Mouse (Mus musculus): ENCODE data around the gene Cds2.
"Not testable (repeated sequence)": the region's sequence is repeated elsewhere in the genome, so short reads cannot be mapped to it uniquely, and the experiment has no call there.

Cds2 gene

DNA sequence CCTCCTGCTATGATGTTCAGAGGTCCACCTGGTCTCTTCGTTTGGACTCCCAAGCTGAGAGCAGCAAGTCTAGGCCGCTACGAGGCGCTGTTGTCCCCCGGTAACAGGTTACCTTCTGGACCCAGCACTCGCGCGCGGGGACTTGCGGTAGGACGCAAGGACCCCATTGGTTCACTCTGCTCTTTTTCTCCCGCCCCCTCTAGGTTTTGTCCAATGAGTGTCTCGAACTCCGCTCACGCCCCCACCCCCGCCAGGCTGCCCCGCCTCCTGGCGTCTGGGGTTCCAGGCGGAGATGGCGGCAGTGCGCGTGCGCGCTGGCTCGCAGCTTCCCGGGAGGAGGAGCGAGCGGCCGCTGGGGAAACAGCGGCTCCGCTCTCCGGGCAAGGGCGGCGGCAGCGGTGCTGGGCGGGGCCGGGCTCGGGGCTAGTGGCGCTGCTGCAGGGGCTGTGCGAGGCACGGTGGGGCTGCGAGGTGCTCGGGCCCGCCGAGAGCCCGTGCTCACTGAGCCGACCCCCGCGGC lies at the start of gene Cds2:
Gene Cds2, plus strand, starts transcription at position 270 of the 520 bp plus-strand sequence.
- peak; percentile 99 for DNase-seq (ENCODE audit: low read depth, low spot score)

DNA sequence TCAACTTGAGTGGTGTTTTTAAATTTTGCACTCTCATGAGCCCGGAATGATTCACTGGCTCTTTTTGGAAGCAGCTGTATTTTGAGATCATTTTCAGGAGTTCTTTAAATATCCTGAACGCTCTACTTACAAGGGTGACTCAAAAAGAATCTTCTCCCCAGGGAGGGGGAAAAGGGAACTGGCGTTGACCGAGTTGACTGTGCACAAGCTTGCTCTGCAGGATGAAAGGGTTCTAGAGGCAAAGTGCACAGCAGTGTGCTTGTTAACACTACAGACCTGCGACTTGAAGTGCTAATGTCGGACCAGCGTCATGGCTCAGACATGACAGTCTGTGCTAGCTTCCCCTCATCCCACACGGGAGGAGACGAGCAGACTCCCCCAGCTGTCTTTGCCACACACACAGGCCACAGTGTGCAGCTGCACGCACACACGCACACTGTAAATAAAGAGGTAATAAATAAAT lies 41.3 kb upstream of the Cds2 start:
- DNase-seq (ENCODE audit: low read depth, low spot score), result no peak

DNA sequence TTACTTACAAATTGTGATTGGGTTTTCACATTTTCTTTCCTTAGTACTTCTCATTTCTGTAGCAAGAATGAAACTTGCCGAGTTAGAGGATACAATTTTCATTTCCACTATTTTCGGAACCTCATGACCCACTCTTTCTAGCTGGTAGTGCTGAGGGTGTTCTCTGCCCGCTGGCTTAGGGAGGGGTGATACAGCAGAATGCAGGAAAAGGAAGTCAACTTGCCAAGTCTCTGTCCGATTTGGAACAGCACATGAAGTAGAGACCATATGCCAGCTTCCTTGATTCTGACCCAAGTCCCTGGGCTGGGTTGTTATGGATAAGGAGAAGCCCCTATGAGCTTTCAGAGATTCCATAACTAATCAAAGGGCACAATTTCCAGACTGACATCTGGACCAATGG lies 38.6 kb upstream of the Cds2 start:
- DNase-seq (ENCODE audit: low read depth, low spot score), result no peak

DNA sequence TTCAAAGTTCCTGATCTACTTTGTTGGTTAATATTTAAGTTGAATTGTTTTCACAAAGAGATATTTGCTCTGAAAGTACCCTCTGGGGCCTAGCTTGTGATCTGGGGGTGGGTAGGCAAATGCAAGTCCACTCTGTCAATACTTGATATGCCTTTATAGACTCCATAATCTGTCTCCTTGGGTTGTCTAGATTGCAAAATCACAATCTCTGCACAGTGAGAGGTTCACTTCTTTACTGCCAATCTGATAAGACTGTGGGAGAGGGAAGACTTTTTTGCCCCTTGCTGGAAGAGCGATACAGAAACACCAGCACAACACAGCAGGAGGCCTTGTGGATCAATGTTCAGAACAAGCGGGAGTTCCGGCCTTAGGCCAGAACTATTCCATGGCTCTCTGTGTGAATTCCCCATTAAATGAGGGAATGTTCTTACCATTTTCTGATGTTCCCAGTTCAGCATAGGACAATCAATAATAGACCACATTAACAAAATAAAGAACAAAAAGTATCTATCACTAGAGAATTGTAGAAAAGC lies 30.5 kb upstream of the Cds2 start:
- peak; percentile 66 for DNase-seq (ENCODE audit: low read depth, low spot score)

DNA sequence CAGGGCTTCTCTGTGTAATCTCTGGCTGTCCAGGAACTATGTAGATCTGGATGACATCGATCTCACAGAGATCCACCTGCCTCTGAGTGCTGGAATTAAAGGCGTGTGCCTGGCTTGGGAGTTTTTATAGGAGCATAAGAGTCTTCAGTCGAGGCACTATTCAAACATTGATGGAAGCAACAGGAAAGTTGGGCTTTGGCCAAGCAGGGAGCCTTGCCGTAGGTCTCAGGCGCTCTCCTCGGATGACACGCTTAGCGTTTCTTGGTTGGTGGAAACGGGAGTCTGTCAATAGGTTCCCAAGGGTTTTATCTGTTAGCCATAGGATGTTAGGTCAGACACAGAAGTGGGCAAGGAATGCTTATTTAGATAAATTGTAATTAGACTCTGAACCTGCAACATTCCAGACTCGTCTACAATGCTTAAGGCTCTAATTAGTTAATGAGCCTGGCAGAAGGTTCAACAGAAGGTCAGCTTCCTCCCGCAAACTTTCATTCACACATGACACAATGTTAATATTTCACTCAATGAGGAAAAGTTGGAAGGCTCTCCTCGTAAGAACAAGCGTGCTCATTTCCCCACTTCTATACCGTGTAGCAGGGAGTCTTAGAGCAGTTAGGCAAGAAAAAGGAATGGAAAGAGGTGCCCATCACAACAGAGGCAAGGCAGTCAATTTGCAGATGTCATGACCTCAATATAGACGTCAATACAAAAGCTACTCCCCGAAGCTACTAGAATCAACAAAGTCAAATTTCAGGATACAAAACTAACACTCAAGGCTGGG lies 28.8 kb upstream of the Cds2 start:
- DNase-seq (ENCODE audit: low read depth, low spot score), result no peak

DNA sequence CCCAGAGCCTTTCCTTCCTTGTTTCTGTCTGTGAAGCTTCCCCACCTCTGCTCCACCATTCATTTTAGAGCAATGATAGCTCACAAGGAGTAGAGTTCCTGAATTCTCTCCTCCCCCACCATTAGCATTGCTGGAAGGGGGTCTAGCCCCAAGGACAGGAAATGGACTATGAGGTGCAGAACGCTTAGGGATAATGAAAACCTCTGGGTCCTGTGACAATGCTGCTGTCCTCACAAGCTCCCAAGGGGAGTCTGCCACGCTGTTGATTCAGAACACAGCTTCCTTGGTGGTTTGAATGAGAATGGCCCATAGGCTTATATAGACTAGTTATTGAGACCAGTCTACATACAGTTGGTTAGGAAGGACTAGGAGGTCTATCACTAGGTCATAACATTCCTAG lies 27.7 kb upstream of the Cds2 start:
- DNase-seq (ENCODE audit: low read depth, low spot score), result peak; percentile 57

DNA sequence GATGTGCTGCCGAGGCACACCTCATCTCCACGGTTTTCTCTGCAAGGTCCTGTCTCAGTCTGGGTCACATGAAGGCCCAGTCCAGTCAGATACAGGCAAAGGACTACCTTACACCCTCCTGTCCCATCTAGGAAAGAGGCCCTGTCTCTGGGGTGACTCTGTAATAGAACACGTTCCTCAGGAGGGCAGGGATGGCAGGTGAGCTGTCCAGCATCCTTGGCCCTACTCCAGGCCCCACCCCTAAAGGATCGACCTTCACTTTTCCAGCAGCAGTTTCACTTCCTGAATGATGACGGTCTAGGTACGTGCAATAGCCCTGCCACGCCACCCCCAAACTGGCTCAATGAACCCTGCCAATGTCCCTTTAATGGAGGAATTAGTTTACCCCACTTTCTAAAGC lies 27.0 kb upstream of the Cds2 start:
- no peak for DNase-seq (ENCODE audit: low read depth, low spot score)

DNA sequence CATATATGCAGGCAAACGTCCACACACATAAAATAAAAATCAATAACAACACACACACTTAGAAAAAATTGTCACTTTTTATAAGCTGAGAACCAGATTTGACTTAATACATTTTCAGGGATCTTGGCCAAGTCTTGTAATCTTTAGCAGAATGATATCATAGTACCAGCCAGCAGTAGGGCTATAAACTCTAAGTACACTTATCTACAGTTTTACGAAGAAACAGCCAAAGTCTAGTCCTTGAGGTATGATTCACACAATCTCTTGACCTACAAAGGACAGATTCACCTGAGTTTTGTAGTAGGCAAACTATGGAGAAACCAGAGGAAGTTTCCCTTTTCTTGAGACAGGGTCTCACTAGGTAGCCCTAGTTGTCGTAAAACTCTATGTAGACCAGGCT lies 23.5 kb upstream of the Cds2 start:
- not testable (repeated sequence) for DNase-seq (ENCODE audit: low read depth, low spot score)

DNA sequence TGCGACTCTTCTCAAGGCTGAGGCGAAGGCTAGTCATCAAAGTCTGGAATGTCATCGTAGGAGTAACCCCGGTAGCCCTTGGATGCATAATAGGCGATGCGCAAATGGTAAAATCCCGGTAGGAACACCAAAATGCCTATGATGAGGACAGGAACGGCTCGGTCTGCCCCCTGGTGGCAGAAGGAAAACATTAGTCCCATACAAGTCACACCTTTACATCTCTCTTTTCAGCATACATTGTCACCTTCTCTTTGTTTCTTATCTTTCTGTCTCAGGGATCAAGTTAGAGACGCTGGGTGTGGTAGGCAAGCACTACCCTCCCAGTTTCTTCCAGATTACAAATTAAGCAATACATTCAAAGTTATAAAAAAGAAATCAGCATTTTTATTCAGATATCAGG lies 22.5 kb upstream of the Cds2 start:
- DNase-seq (ENCODE audit: low read depth, low spot score), result peak; percentile 82

DNA sequence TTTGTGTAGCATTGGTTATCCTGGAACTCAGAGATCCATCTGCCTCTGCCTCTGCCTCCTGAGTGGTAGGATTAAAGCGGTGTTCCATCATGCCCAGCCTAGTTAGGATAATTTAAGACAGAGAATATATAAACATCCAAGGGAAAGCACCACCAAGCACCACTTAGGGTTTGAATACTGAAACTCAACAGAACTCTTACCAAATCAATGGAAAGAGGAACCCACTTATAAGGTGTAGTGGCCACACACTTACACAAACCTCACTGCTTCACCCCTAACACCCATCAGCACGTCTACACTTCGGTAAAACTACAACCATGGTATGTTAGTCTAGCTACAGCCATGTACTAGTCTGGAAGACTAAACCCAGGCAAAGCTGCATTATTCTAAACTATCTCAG lies 19.6 kb upstream of the Cds2 start:
- no peak for DNase-seq (ENCODE audit: low read depth, low spot score)

DNA sequence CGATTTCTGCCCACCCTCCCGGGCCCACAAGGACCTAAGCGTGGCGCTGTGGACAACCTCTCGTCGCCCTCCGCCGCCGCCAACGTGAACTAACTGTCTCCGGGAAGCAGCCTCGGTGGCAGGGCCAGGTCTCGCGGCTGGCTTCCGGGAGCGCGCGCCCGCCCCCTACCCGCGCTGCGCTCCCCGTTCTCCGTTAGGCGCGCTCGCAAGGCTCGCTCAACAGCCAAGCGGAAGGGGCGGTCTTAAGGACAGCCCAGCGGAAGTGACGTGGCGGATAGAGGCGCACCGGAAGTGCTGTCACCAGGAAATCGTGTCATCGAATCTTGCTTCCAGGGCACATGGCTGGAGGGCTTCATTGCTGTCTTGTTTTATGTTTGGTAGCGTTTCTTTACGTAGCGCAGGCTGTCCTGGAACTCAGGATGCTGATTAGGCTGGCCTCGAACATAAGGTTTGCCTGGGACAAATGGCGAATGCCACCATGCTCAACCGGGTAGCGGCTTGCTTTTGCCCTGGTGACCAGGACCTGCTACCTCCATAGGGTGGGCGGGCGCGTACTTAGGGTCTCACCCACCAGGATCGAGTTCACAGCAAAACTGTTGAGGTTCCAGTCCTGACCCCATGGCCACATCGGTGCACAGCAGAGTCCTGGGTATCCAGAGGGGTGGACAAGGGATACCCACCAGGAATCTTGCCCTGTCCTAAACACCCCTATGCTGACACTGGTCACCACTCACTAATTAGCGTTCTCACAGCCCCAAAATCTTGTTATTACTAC lies 15.2 kb upstream of the Cds2 start, which contains the start of gene Tmem230:
Gene Tmem230, minus strand, starts transcription at position 269 of the 775 bp plus-strand sequence.
- DNase-seq (ENCODE audit: low read depth, low spot score), result peak; percentile 97

DNA sequence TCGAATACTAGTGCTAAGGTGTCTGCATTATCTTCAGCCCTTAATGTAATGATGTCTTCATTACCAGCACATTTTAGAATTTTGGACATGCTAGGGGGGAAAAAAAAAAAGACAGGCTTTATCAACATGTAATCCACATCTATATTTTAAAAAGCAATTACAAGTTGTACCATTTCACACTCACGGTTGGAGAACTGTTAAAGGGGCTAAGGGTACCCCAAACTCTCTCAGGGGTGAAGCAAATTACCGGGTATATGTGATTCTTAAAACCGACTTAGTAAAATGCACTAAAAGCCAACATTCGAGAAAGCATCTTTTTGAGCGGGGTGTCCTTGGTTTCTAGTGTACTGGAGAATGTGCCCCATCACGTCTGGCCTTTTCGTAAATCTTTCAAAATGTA lies 11.0 kb upstream of the Cds2 start:
- no peak for DNase-seq (ENCODE audit: low read depth, low spot score)

DNA sequence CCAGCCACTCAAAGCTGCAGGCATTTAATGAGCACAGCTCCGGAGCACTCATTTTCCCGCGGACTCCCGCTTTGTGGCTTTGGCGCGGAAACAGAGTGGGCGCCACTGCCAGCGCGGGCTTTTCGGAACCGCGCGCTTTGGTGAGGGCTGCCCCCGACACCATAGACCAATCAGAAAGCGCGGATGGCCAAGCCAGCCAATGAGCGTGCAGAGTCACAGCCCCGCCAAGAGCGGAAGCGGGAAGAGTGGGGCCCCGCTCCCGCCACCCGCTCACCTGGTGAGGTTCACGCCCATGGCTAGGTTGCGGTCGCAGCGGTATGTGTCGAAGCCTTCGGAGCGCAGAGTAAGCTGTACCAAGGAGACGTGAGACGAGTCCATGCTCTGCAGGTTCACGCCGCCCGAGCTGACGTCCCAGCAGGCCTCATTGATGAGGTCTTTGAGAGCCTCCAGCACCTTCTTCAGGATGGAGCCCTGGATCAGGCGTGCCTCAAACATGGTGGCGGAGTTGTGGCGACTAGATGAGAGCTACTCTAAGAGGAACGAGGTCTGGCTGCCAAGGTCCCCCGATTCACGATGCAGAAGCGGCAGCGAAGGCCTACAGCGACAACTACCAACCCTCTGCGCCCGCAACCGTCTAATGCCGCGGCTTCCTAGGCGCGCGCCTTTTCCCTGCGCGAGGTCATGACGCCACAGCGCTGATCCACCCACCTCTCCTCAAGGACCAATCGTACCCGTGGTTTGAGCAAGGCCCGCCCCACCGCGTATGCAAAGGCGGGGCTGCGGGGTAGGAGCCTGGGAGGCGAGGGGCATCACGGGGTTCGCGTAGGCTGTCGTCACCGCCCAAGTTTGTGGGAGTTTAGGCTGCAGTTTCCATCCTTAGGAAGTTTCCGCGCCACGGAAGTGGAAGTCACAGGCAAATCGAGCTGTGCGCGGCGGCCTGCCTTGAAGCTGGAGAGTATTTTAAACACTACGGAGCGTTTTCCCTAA lies 10.1 kb upstream of the Cds2 start, which contains the start of gene Pcna:
Gene Pcna, minus strand, starts transcription at position 773 of the 987 bp plus-strand sequence.
- DNase-seq (ENCODE audit: low read depth, low spot score), result peak; percentile 99

DNA sequence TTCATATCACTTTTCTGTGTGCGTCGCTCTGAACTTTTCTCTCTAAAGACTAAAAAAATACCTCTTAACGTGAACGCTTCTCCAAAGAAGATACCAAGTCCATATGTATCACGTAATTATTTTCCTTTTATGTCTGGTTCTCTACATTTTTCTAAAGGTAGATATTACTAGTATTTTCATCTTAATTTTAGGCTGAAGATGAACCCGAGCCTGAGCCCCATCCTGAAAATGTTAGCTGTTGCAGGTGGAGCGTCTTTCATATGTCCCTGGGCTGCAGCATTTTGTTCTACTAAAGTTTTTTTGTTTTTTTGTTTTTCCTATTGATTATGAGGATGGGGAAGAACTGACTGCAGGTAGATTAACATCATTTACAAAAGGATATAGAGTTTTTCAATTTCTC lies 9.3 kb upstream of the Cds2 start:
- DNase-seq (ENCODE audit: low read depth, low spot score), result no peak

DNA sequence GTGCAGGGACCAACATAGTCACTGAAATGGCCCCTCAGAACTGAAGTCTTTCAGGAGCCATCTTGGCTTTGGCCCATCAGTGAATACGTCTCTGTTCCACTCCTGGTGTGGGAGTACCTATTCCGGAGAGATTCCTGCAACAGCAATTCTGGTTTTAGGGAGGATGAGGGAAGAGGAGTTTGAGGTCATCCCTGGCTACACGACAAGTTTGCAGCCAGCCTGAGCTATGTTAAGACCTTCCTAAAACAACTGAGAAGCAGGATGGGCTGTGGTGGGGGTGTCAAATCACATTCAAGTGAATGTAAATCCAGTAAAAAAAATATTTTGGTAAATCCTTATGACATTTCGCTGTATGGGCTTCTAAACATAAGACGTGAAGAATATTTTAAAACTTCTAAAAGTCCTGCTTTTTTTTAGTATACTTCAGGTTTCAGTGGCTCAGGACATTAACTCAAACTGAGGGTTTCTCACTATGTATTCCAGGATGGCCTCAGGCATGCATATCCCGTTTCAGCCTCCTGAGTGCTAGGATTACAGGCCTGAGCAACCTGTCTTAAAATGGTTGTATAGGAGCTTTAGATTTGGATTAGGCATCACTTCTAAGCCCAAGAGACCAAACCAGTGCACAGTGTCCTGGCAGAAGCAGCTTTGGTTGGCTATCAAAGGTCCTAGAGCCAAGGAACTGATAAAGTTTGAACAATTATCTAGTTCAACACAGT lies 5.4 kb upstream of the Cds2 start:
- DNase-seq (ENCODE audit: low read depth, low spot score), result no peak

DNA sequence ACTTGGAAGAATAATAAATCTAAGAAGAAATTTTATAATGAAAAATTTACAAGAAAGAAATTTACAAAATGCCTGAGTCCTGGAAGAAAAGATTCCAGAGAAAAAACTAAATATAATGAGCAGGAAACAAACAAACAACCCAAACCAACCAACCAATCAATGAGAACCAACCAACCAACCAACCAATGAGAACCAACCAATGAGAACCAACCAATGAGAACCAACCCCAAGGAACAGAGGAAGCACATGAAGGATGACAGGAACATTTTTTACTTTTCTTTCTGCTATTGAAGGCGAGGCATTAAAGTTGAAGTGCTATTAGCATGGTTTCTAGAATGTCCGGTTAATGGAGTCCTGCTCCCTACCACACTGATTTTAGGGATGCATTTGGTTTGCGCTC lies 2.3 kb upstream of the Cds2 start:
- no peak for DNase-seq (ENCODE audit: low read depth, low spot score)

DNA sequence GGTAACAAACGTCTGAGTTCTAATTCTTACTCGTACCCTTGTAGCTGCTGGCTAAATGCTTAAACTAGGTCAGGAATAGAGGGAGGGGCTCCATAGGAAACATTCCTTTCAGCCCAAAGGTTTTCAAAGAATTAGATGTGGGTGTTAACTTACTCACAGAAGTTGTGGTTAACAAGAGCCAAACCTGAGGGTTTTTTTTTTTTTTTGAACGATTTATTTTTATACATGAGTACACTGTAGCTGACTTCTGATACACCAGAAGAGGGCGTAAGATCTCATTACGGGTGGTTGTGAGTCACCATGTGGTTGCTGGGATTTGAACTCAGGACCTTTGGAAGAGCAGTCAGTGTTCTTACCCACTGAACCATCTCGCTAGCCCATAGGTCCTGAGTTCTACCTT lies 773 bp upstream of the Cds2 start:
- no peak for DNase-seq (ENCODE audit: low read depth, low spot score)

DNA sequence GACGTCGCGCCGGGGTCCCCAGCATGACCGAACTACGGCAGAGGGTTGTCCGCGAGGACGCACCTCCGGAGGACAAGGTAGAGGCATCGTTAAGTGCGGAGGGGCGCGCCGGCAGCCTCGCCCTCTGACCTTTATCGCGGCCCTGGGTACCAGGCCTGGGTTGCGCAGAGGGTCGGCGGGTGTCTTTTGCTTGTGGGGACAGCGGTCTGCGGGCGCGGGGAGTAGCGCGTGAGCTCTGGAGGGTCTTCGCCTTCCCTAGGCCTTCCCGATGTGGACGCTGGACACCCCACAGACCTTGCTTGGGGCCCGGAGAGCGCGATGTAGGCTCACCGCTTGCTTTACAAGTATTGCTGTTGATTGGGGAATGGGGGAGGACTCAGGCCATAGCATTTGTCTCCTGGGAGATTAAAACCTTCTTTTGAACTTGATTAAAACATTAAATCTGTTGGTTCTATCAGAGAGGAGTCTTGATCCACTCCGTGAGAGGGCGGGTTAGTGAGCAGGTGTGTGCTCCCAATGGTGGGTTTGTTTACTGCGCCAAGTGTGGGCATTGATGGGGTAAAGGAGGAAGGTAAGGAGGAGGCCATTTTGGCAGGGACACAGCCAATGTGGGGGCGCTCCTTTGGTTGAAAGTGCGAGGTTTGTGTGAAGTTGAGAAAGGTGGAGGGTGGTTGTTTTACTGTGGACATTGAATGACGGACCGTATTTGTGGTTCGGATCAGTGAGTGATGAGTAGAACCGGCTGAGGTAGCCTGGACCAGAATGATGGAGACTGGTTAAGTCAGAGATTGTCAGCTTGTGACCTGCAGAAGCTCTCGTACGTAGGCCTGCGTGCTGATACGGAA lies 695 bp downstream of the Cds2 start:
- no peak for DNase-seq (ENCODE audit: low read depth, low spot score)

DNA sequence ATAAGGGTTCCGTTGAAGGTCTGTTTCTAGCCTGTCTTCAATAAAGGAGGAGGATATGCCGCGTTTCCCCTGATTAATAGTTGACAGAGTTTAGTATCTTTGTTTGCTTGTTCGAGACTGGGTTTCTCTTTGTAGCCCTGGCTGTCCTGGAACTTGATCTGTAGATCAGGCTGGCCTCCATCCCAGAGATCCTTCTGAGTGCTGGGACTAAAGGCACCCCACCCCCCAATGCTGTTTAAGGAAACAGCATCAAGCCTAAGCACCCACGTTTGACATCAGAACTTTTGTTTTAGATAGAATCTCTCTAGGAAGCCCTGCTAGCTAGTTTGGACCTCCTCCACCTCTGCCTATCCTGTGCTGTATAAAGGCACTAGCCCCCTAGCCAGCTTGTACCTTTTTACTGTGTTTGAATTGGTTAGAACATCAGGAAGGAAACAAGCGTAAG lies 1.3 kb downstream of the Cds2 start:
- no peak for DNase-seq (ENCODE audit: low read depth, low spot score)

Data from ZHBTc4 (cell line).